Mouse (Mus musculus) G1E (cell line): ENCODE data around the gene Phactr4. TPM values are rescaled to one million over a fixed set of nuclear protein-coding genes. Genes with fewer than 3 reads are reported as not detected.

ENCODE experiments used
- ATAC-seq: 2 replicates; pipeline ENCODE4 v1.8.0; 2016; ENCODE audit warnings: mild to moderate bottlenecking; ENCODE audit not compliant: insufficient number of reproducible peaks, poor library complexity, low FRiP score, severe bottlenecking; ENCODE audit errors: extremely low read depth
- DNase-seq: peaks from one replicate; pipeline ENCODE4 v3.0.0; 2012; ENCODE audit warnings: low spot score
- H3K27me3 ChIP-seq: 2 replicates; pipeline ENCODE4 v1.6.1; 2012; ENCODE audit warnings: mild to moderate bottlenecking, low read length, inconsistent platforms; ENCODE audit not compliant: insufficient read depth
- H3K36me3 ChIP-seq: replicated peaks from 2 replicates; pipeline ENCODE3; 2012; ENCODE audit warnings: mild to moderate bottlenecking, inconsistent platforms
- H3K4me1 ChIP-seq: 2 replicates; pipeline ENCODE4 v1.6.1; 2012; ENCODE audit warnings: low read depth, low read length, inconsistent platforms, mixed read lengths; ENCODE audit not compliant: insufficient read depth
- H3K4me3 ChIP-seq: 2 replicates; pipeline ENCODE4 v1.5.1; 2012; ENCODE audit warnings: low read depth, mild to moderate bottlenecking, inconsistent platforms, low read length, moderate library complexity, mixed read lengths
- H3K9me3 ChIP-seq: replicated peaks from 2 replicates; pipeline ENCODE4 v1.6.1; 2012; ENCODE audit warnings: inconsistent platforms
- CTCF ChIP-seq: IDR thresholded peaks from 2 replicates; pipeline ENCODE4 v1.5.1; 2012; ENCODE audit warnings: low read depth, low read length, inconsistent platforms, mixed read lengths
- GATA1 ChIP-seq: IDR thresholded peaks from 2 replicates; pipeline ENCODE4 v1.6.1; 2012; ENCODE audit warnings: borderline replicate concordance, low read length, inconsistent platforms, mixed read lengths
- GATA2 ChIP-seq: IDR thresholded peaks from 2 replicates; pipeline ENCODE4 v1.6.1; 2012; ENCODE audit warnings: low read depth, low read length, inconsistent platforms, borderline replicate concordance
- POLR2AphosphoS5 ChIP-seq: IDR thresholded peaks from 2 replicates; pipeline ENCODE4 v1.6.1; 2012; ENCODE audit warnings: low read depth, low read length, inconsistent platforms; ENCODE audit not compliant: insufficient replicate concordance
- TAL1 ChIP-seq: conservative IDR thresholded peaks from 2 replicates; pipeline ENCODE4 v1.6.1; 2012; ENCODE audit warnings: low read depth, low read length, inconsistent platforms, mixed read lengths
- polyA plus RNA-seq: library from polyadenylated mRNA; stranded (reverse); fragments of >175 nt; gene quantifications from 2 replicates; pipeline ENCODE4 v1.2.3, GENCODE M21; 2012
- total RNA-seq, 2 experiments: library from RNA; stranded (forward) in 1 of 2; stranded (reverse) in 1 of 2; fragments of 200-1000 nt in 1 of 2; fragments of >200 nt in 1 of 2; fragmentation: Nextera tagmentation in 1 of 2; gene quantifications; 2 replicates each; pipeline ENCODE4 v1.2.3; 2014 to 2017

The Phactr4 gene
- total and polyA plus RNA-seq, 3 experiments = 7.7 to 72.5 (median 15.2) TPM

GRCm38 (mm10) chr4:132383455-132383854 is 38.8 kb downstream of the Phactr4 start:
- no peaks in the 10 kb centered on the region for H3K27me3 ChIP-seq
- H3K9me3 ChIP-seq = no peaks in the 10 kb centered on the region
- TF ChIP-seq GATA2 (no peak), CTCF (no peak), GATA1 (no peak), POLR2AphosphoS5 (no peak), TAL1 (no peak)
- DNase-seq (no peak), ATAC-seq (no peak)
- peaks cover 61% of the 10 kb centered on the region for H3K4me1 ChIP-seq
- peaks cover 86% of the 10 kb centered on the region for H3K36me3 ChIP-seq
- H3K4me3 ChIP-seq = no peak overlapping the region

- ATAC-seq = no peak
- no peak overlapping the region for H3K4me3 ChIP-seq
- H3K9me3 ChIP-seq = no peaks in the 10 kb centered on the region
- peaks cover 56% of the 10 kb centered on the region for H3K4me1 ChIP-seq
- TF ChIP-seq POLR2AphosphoS5 (no peak), GATA1 (no peak), TAL1 (no peak), CTCF (no peak), GATA2 (no peak)
- H3K36me3 ChIP-seq = peaks cover 89% of the 10 kb centered on the region
- H3K27me3 ChIP-seq = no peaks in the 10 kb centered on the region
- no peak for DNase-seq
Measured at GRCm38 (mm10) chr4:132382296-132382695, 40.0 kb downstream of the Phactr4 start.

- H3K27me3 ChIP-seq = no peaks in the 10 kb centered on the region
- peaks cover 86% of the 10 kb centered on the region for H3K36me3 ChIP-seq
- no peak for DNase-seq
- H3K9me3 ChIP-seq = no peaks in the 10 kb centered on the region
- no peak overlapping the region for H3K4me3 ChIP-seq
- no peak for ATAC-seq
- TF ChIP-seq TAL1 = no peak
- no peak for TF ChIP-seq GATA2
- TF ChIP-seq CTCF = no peak
- TF ChIP-seq POLR2AphosphoS5 = no peak
- TF ChIP-seq GATA1 = no peak
- H3K4me1 ChIP-seq = peaks cover 49% of the 10 kb centered on the region
Measured at GRCm38 (mm10) chr4:132380965-132381616, 41.2 kb downstream of the Phactr4 start.

- H3K27me3 ChIP-seq = no peaks in the 10 kb centered on the region
- H3K36me3 ChIP-seq = peaks cover 80% of the 10 kb centered on the region
- TF ChIP-seq POLR2AphosphoS5 (no peak), CTCF (no peak), GATA2 (no peak), TAL1 (no peak), GATA1 (no peak)
- DNase-seq (no peak), ATAC-seq (no peak)
- H3K4me1 ChIP-seq = peaks cover 23% of the 10 kb centered on the region
- H3K4me3 ChIP-seq = no peak overlapping the region
- H3K9me3 ChIP-seq = no peaks in the 10 kb centered on the region
Measured at GRCm38 (mm10) chr4:132373820-132374219, 48.5 kb downstream of the Phactr4 start.

GRCm38 (mm10) chr4:132369953-132370750 is 52.1 kb downstream of the Phactr4 start:
- Histone ChIP-seq H3K9me3 (no peaks in the 10 kb centered on the region), H3K4me1 (peaks cover 15% of the 10 kb centered on the region), H3K4me3 (no peak overlapping the region), H3K36me3 (peaks cover 81% of the 10 kb centered on the region), H3K27me3 (no peaks in the 10 kb centered on the region)
- DNase-seq (no peak), ATAC-seq (no peak)
- TF ChIP-seq POLR2AphosphoS5 (no peak), TAL1 (no peak), GATA2 (no peak), CTCF (no peak), GATA1 (no peak)

- DNase-seq (no peak), ATAC-seq (no peak)
- Histone ChIP-seq H3K4me3 (no peak overlapping the region), H3K27me3 (no peaks in the 10 kb centered on the region), H3K9me3 (no peaks in the 10 kb centered on the region), H3K36me3 (peaks cover 84% of the 10 kb centered on the region), H3K4me1 (peaks cover 5% of the 10 kb centered on the region)
- TF ChIP-seq GATA1 = no peak
- TF ChIP-seq CTCF = no peak
- no peak for TF ChIP-seq GATA2
- TF ChIP-seq POLR2AphosphoS5 = no peak
- TF ChIP-seq TAL1 = no peak
Measured at GRCm38 (mm10) chr4:132367480-132368201, 54.6 kb downstream of the Phactr4 start.
